Mouse (Mus musculus): ENCODE results near the gene Pkib.

GRCm38 (mm10) chr10:57594266-57594665 is 37.5 kb upstream of the Pkib start:
- TF ChIP-seq CTCF (conservative IDR thresholded peaks at IDR 0.05; ENCODE audit: low read length): no peak
- TF ChIP-seq NANOG (IDR thresholded peaks at IDR 0.05; ENCODE audit: borderline replicate concordance, low read length): no peak
- no peak for TF ChIP-seq POU5F1 (IDR thresholded peaks at IDR 0.05; ENCODE audit: borderline replicate concordance, low read length)

All from E14TG2a.4 (cell line).